Mouse (Mus musculus) liver, embryonic 14 days (tissue): Measurements from ENCODE around the gene Stpg1. TPM values are rescaled to one million over a fixed set of nuclear protein-coding genes. Genes with fewer than 3 reads are reported as not detected.

Experiments
- polyA plus RNA-seq: library from polyadenylated mRNA; depleted of rRNA; stranded (reverse); fragments of >200 nt; gene quantifications from 2 replicates; pipeline ENCODE4 v1.2.3, GENCODE M21; 2012; rRNA removed

Gene Stpg1
- polyA plus RNA-seq: not detected in 2 replicates

DNA sequence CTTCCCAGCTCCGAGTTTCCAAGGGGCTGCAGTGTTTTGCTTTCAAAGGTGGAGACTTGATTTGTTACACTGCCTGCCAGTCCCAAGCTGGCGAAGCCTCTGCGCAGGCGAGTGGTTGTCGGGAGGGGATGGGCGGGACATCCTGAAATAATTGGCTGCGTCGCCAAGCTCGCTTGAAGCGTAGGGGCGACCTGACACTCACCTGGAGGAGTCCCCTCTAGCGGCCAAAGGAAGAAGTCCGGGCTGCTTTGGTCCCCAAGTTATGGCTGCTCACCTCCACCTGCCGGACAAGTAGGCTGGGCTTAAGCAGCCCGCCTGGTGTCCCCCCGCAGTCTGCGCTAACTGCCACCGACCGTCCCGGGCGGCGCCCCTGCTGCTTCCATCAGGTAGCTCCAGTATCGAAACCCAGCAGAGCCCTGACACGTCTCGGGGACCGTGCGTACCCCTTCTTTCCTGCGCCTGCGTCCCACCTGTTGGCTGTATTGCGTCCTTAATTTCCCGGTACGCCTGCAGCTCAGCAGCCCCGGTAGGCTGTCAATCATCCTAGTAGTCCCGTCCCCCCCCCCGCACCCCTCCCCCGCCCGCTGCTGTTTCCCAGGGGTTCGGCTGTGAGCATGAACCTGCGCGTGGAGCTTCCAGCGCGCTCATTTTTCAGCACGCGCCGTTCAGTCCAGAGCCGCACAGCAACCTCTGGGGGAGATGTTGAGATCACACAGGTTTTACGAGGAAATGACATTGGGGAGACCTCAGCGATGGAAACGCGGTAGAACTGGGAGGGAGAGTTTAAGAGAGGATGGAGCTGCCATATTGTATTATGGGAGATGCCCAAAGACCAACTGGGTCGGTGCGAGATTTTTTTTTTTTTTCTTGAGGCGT lies at the start of gene Stpg1, which contains the start of gene Nipal3:
Gene Stpg1 (plus strand): TSS at position 270 of the 876 bp plus-strand sequence.
Gene Nipal3 (minus strand): TSS at position 518 of the 876 bp plus-strand sequence.

GRCm38 (mm10) chr4:135573251-135573808 lies 78.7 kb downstream of the Stpg1 start, which contains the start of gene Grhl3:
Grhl3 (minus strand) TSS chr4:135573630.

Other genes with a start within 250 kb of the Stpg1 start
- gene Clic4, start 222.0 kb upstream of the Stpg1 start, polyA plus RNA-seq: 36.8 and 45.2 TPM in 2 replicates
- gene Srrm1, start 141.5 kb upstream of the Stpg1 start, polyA plus RNA-seq: 39.1 and 49.0 TPM in 2 replicates
- 0.02 and 0.05 TPM in 2 replicates for gene Ncmap, start 96.6 kb upstream of the Stpg1 start, polyA plus RNA-seq
- gene Rcan3, start 60.9 kb upstream of the Stpg1 start, polyA plus RNA-seq: 2.0 and 2.5 TPM in 2 replicates
- 2.5 and 2.9 TPM in 2 replicates for gene Nipal3, start 248 bp downstream of the Stpg1 start, polyA plus RNA-seq
- gene Grhl3, start 78.8 kb downstream of the Stpg1 start, polyA plus RNA-seq: 0.15 and 0.19 TPM in 2 replicates
- gene Ifnlr1, start 191.5 kb downstream of the Stpg1 start, polyA plus RNA-seq: 0.08 and 0.09 TPM in 2 replicates
- gene Il22ra1, start 233.4 kb downstream of the Stpg1 start, polyA plus RNA-seq: 1.0 and 1.1 TPM in 2 replicates